Mouse (Mus musculus): ENCODE results near the gene Gm7137. TPM values are rescaled to one million over a fixed set of nuclear protein-coding genes. Genes with fewer than 3 reads are reported as not detected.
"Not testable (repeated sequence)": the region's sequence is repeated elsewhere in the genome, so short reads cannot be mapped to it uniquely, and the experiment has no call there.

The Gm7137 gene
- polyA plus RNA-seq, 1 experiment: not detected

- TF ChIP-seq POLR2A (IDR thresholded peaks at IDR 0.05; ENCODE audit: borderline replicate concordance, insufficient read depth, low read length) (no peak), CTCF (IDR thresholded peaks at IDR 0.05; ENCODE audit: borderline replicate concordance, insufficient read depth, low read depth, low read length) (no peak)
- Histone ChIP-seq H3K27ac (ENCODE audit: insufficient read depth, low read length) (no peak overlapping the region), H3K4me3 (replicated peaks; ENCODE audit: insufficient read depth, low read depth, low read length) (no peak overlapping the region), H3K27me3 (ENCODE audit: control insufficient read depth, insufficient read depth, low read length) (no peaks in the 10 kb centered on the region), H3K4me1 (ENCODE audit: control insufficient read depth, insufficient read depth, low read length) (no peaks in the 10 kb centered on the region)
- 75% methylated on average over 3 of the region's 3 CpGs for WGBS
- no peak for DNase-seq
Measured at GRCm38 (mm10) chr10:77804095-77804494, 16.1 kb upstream of the Gm7137 start.

- no peaks in the 10 kb centered on the region for H3K4me1 ChIP-seq (ENCODE audit: control insufficient read depth, insufficient read depth, low read length)
- no peaks in the 10 kb centered on the region for H3K27me3 ChIP-seq (ENCODE audit: control insufficient read depth, insufficient read depth, low read length)
- H3K27ac ChIP-seq (ENCODE audit: insufficient read depth, low read length): no peak within 1 kb of the TSS
- TF ChIP-seq POLR2A (IDR thresholded peaks at IDR 0.05; ENCODE audit: borderline replicate concordance, insufficient read depth, low read length) (no peak), CTCF (IDR thresholded peaks at IDR 0.05; ENCODE audit: borderline replicate concordance, insufficient read depth, low read depth, low read length) (no peak)
- no peak for DNase-seq
- 64% methylated on average over 8 of the region's 8 CpGs for WGBS
- no peak within 1 kb of the TSS for H3K4me3 ChIP-seq (replicated peaks; ENCODE audit: insufficient read depth, low read depth, low read length)
Measured at GRCm38 (mm10) chr10:77798921-77799508, 11.0 kb upstream of the Gm7137 start, which contains the start of gene Gm19668. Gm19668 (minus strand) TSS chr10:77799133.

- H3K27me3 ChIP-seq (ENCODE audit: control insufficient read depth, insufficient read depth, low read length); H3K4me1 ChIP-seq (ENCODE audit: control insufficient read depth, insufficient read depth, low read length); H3K27ac ChIP-seq (ENCODE audit: insufficient read depth, low read length); H3K4me3 ChIP-seq (replicated peaks; ENCODE audit: insufficient read depth, low read depth, low read length): not testable (repeated sequence)
- peak in 1 of 2 experiments; percentile 23 for DNase-seq
- 36% methylated on average over 3 of the region's 3 CpGs for WGBS
Measured at GRCm38 (mm10) chr10:77798164-77798920, 10.3 kb upstream of the Gm7137 start.

GRCm38 (mm10) chr10:77797677-77798076, 9.7 kb upstream of the Gm7137 start:
- no peak for DNase-seq
- TF ChIP-seq CTCF (IDR thresholded peaks at IDR 0.05; ENCODE audit: borderline replicate concordance, insufficient read depth, low read depth, low read length): no peak
- no peak for TF ChIP-seq POLR2A (IDR thresholded peaks at IDR 0.05; ENCODE audit: borderline replicate concordance, insufficient read depth, low read length)
- no peak overlapping the region for H3K4me3 ChIP-seq (replicated peaks; ENCODE audit: insufficient read depth, low read depth, low read length)
- WGBS: 39% methylated on average over 3 of the region's 3 CpGs
- H3K27ac ChIP-seq (ENCODE audit: insufficient read depth, low read length): no peak overlapping the region
- no peaks in the 10 kb centered on the region for H3K27me3 ChIP-seq (ENCODE audit: control insufficient read depth, insufficient read depth, low read length)
- H3K4me1 ChIP-seq (ENCODE audit: control insufficient read depth, insufficient read depth, low read length): no peaks in the 10 kb centered on the region

DNA sequence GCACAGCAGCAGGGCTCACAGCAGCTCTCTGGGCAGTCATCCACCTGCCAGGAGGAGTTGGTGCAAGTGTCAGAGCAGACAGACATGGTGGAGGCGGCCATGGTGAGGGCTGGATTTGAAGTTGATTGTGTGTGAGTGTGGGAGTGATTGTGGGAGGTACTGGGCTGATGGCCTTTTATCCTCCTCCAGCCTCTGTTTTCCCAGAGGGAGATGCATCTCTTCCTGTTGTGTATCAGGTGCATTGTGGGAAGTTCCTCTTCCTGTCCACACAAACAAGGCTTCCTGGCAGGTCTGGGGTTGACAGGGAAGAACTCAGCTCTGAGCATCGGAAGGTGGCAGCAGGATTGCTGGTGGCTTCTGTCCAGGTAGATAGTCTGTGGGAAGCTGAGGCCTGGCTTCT, 7.0 kb upstream of the Gm7137 start, which contains the start of gene Gm9639:
Gene Gm9639 (minus strand): TSS at position 101 of the 400 bp plus-strand sequence.
- TF ChIP-seq CTCF (IDR thresholded peaks at IDR 0.05; ENCODE audit: borderline replicate concordance, insufficient read depth, low read depth, low read length): no peak
- no peak for TF ChIP-seq POLR2A (IDR thresholded peaks at IDR 0.05; ENCODE audit: borderline replicate concordance, insufficient read depth, low read length)
- 44% methylated on average over 2 of the region's 2 CpGs for WGBS
- H3K27ac ChIP-seq (ENCODE audit: insufficient read depth, low read length): no peak within 1 kb of the TSS
- no peaks in the 10 kb centered on the region for H3K27me3 ChIP-seq (ENCODE audit: control insufficient read depth, insufficient read depth, low read length)
- no peaks in the 10 kb centered on the region for H3K4me1 ChIP-seq (ENCODE audit: control insufficient read depth, insufficient read depth, low read length)
- no peak for DNase-seq
- H3K4me3 ChIP-seq (replicated peaks; ENCODE audit: insufficient read depth, low read depth, low read length): no peak within 1 kb of the TSS

- DNase-seq: no peak
- Histone ChIP-seq H3K4me3 (replicated peaks; ENCODE audit: insufficient read depth, low read depth, low read length) (no peak overlapping the region), H3K27ac (ENCODE audit: insufficient read depth, low read length) (no peak overlapping the region), H3K4me1 (ENCODE audit: control insufficient read depth, insufficient read depth, low read length) (no peaks in the 10 kb centered on the region), H3K27me3 (ENCODE audit: control insufficient read depth, insufficient read depth, low read length) (no peaks in the 10 kb centered on the region)
- WGBS: 90% methylated on average over 2 of the region's 2 CpGs
- no peak for TF ChIP-seq POLR2A (IDR thresholded peaks at IDR 0.05; ENCODE audit: borderline replicate concordance, insufficient read depth, low read length)
- TF ChIP-seq CTCF (IDR thresholded peaks at IDR 0.05; ENCODE audit: borderline replicate concordance, insufficient read depth, low read depth, low read length): no peak
Measured at GRCm38 (mm10) chr10:77788621-77789020, 621 bp upstream of the Gm7137 start.

DNA sequence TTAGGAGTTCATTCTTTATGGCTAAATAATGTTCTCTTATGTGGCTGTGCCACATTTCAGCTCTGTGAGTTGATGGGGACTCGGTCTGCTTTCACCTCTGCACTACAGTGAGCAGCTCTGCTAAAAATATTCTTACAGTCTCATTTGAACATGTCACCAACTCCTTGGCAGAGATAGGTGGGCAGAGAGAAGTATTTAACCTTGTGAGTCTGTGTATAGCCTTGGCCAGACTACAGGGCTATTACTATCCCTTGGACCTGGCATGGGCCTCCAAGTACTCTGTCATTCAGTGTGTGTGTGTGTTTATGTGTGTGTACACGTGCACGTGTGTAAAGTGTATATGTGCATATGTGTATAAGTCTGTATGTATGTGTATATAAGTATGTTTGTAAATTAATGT, 4.6 kb downstream of the Gm7137 start:
- H3K4me1 ChIP-seq (ENCODE audit: control insufficient read depth, insufficient read depth, low read length); H3K4me3 ChIP-seq (replicated peaks; ENCODE audit: insufficient read depth, low read depth, low read length); H3K27ac ChIP-seq (ENCODE audit: insufficient read depth, low read length); DNase-seq; H3K27me3 ChIP-seq (ENCODE audit: control insufficient read depth, insufficient read depth, low read length): not testable (repeated sequence)
- WGBS: 95% methylated on average over 3 of the region's 3 CpGs

DNA sequence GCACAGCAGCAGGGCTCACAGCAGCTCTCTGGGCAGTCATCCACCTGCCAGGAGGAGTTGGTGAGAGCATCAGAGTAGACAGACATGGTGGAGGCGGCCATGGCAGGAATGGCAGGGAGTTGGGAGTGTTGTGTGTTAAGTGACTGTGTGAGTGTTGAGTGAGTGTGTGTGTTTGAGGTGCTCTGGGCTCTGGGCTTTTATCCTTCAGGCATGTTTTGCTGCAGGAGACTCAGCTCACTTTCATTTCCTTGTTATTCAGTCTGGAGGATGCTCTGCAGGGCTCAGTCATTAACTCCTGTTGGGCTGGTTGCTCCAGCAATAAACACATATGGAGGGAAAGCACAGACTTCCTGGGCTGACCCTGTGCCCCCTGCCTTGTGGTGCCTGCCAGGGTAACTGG, 5.6 kb downstream of the Gm7137 start, which contains the start of gene Gm3250:
Gene Gm3250 (minus strand): TSS at position 101 of the 400 bp plus-strand sequence.
- H3K4me1 ChIP-seq (ENCODE audit: control insufficient read depth, insufficient read depth, low read length); H3K27ac ChIP-seq (ENCODE audit: insufficient read depth, low read length); H3K27me3 ChIP-seq (ENCODE audit: control insufficient read depth, insufficient read depth, low read length); H3K4me3 ChIP-seq (replicated peaks; ENCODE audit: insufficient read depth, low read depth, low read length); DNase-seq: not testable (repeated sequence)
- WGBS: 43% methylated on average over 1 of the region's 1 CpGs

DNA sequence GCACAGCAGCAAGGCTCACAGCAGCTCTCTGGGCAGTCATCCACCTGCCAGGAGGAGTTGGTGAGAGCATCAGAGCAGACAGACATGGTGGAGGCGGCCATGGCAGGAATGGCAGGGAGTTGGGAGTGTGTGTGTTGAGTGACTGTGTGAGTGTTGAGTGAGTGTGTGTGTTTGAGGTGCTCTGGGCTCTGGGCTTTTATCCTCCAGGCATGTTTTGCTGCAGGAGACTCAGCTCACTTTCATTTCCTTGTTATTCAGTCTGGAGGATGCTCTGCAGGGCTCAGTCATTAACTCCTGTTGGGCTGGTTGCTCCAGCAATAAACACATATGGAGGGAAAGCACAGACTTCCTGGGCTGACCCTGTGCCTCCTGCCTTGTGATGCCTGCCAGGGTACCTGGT, 11.2 kb downstream of the Gm7137 start, which contains the start of gene Gm7138:
Gene Gm7138 (minus strand): TSS at position 101 of the 400 bp plus-strand sequence.
- DNase-seq; H3K4me1 ChIP-seq (ENCODE audit: control insufficient read depth, insufficient read depth, low read length); H3K4me3 ChIP-seq (replicated peaks; ENCODE audit: insufficient read depth, low read depth, low read length); H3K27ac ChIP-seq (ENCODE audit: insufficient read depth, low read length); H3K27me3 ChIP-seq (ENCODE audit: control insufficient read depth, insufficient read depth, low read length): not testable (repeated sequence)
- 45% methylated on average over 1 of the region's 1 CpGs for WGBS

GRCm38 (mm10) chr10:77772142-77772541, 15.9 kb downstream of the Gm7137 start:
- 77% methylated on average over 1 of the region's 3 CpGs for WGBS
- H3K27me3 ChIP-seq (ENCODE audit: control insufficient read depth, insufficient read depth, low read length); H3K27ac ChIP-seq (ENCODE audit: insufficient read depth, low read length); H3K4me3 ChIP-seq (replicated peaks; ENCODE audit: insufficient read depth, low read depth, low read length); DNase-seq; H3K4me1 ChIP-seq (ENCODE audit: control insufficient read depth, insufficient read depth, low read length): not testable (repeated sequence)

- not testable (repeated sequence) for H3K4me1 ChIP-seq (ENCODE audit: control insufficient read depth, insufficient read depth, low read length); DNase-seq; H3K4me3 ChIP-seq (replicated peaks; ENCODE audit: insufficient read depth, low read depth, low read length); H3K27ac ChIP-seq (ENCODE audit: insufficient read depth, low read length); H3K27me3 ChIP-seq (ENCODE audit: control insufficient read depth, insufficient read depth, low read length)
- WGBS: no CpG with 5 or more reads among the region's 1 CpGs
Measured at GRCm38 (mm10) chr10:77771225-77771624, 16.8 kb downstream of the Gm7137 start, which contains the start of gene Gm3238. Gm3238 (minus strand) TSS chr10:77771325.
